8 mouse cellular contexts compared by ENCODE assay signal in the genomic region with DNA sequence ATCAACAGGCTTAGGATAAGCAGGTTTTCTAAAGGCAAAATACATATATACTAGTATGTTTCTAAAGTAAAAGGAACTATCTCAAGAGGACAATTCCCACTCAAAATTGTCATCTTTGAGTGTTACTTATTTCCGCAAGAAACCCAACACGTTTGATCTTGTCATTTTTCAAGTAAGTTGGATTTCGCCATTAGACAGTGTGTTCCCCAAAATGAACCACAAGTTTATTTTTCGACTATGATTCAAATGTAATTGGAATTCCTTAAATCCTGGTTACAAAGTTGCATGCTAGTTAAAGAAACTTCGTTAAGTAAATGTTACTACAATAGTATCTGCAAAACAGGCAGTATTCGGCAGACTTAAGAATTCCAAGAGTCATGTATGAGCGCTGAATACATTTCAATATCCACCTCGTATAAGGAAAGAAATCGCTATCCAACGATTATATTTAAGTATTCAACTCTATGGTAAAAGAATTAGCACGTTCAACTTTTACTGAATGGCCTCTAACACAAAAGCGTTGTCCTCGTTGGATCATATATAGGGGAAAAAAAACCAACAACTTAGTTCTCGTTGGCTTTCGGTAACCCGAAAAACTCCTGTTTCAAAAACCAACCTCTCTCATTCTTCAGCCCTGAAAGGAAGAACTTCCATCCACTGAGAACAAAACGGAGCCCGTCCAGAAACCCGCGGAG.
DNase-seq lines count a peak whose midpoint lies in the region; ATAC-seq and TF ChIP-seq lines count a peak whose summit lies in the region.

No protein-coding gene starts in this region.

- H3K27me3 ChIP-seq in heart, embryonic 12.5 days (replicated peaks): no peaks in the 10 kb centered on the region
- no peaks in the 10 kb centered on the region for H3K27me3 ChIP-seq in heart, embryonic 16.5 days (ENCODE audit: control insufficient read depth, insufficient read depth, low read length)
- H3K27me3 ChIP-seq in midbrain, embryonic 10.5 days (ENCODE audit: low read depth, poor library complexity, severe bottlenecking): no peaks in the 10 kb centered on the region

- DNase-seq in heart, postnatal 14 days: no peak
- no peak for DNase-seq in ES-E14 (ENCODE audit: low read depth, low spot score)
- DNase-seq in midbrain, embryonic 10.5 days (ENCODE audit: low spot score): no peak
- no peak for DNase-seq in cerebellum, adult 9-11 months
- DNase-seq in testis, postnatal 14 days (ENCODE audit: low spot score): no peak

- in situ Hi-C loops in ES-E14 (cut with MboI; ENCODE audit: low sequenced_read_pairs in 2 of 2, unreplicated experiment in 2 of 2): no loop called here

- no peak for ATAC-seq in heart, embryonic 12.5 days (ENCODE audit: insufficient number of reproducible peaks, low FRiP score)
- no peak for ATAC-seq in heart, embryonic 16.5 days (replicated peaks; ENCODE audit: extremely low read depth, insufficient read depth, low FRiP score)
- ATAC-seq in frontal cortex, adult (ENCODE audit: low TSS enrichment): no peak

- peak overlapping the region; percentile 83 for H3K4me3 ChIP-seq in heart, embryonic 12.5 days
- peak overlapping the region; percentile 81 to 89 for H3K4me3 ChIP-seq in ES-E14 (ENCODE audit: insufficient read depth in 1 of 2, low read depth in 1 of 2, low read length in 2 of 2, poor library complexity in 1 of 2, severe bottlenecking in 1 of 2)
- peak overlapping the region; percentile 92 for H3K4me3 ChIP-seq in heart, embryonic 16.5 days (ENCODE audit: low read length)
- peak overlapping the region; percentile 84 for H3K4me3 ChIP-seq in midbrain, embryonic 10.5 days

- intact Hi-C loops in heart, postnatal 14 days (cut with DNase I): loop anchor here (2.0 kb wide), 1 partner anchor 68 kb away; no protein-coding TSS in a partner anchor

- H3K4me1 ChIP-seq in heart, embryonic 12.5 days (replicated peaks): peaks cover 29% of the 10 kb centered on the region
- H3K4me1 ChIP-seq in ES-E14 (ENCODE audit: control insufficient read depth in 2 of 2, insufficient read depth in 2 of 2, low read length in 2 of 2, poor library complexity in 1 of 2): peaks cover 1 to 11% of the 10 kb centered on the region in 2 experiments; a peak in 3 of 4 replicates
- H3K4me1 ChIP-seq in heart, embryonic 16.5 days (ENCODE audit: control insufficient read depth, insufficient read depth, low read length): peaks cover 29% of the 10 kb centered on the region
- H3K4me1 ChIP-seq in midbrain, embryonic 10.5 days: peaks cover 61% of the 10 kb centered on the region

- 3% methylated on average over 20 of the region's 20 CpGs for WGBS in heart, embryonic 12.5 days
- WGBS in heart, embryonic 16.5 days: 4% methylated on average over 20 of the region's 20 CpGs
- WGBS in midbrain, embryonic 10.5 days: 8% methylated on average over 20 of the region's 20 CpGs

- no peaks in the 10 kb centered on the region for H3K9me3 ChIP-seq in heart, embryonic 12.5 days (replicated peaks)
- no peaks in the 10 kb centered on the region for H3K9me3 ChIP-seq in ES-E14 (ENCODE audit: control insufficient read depth, insufficient read depth, low read depth, low read length)
- H3K9me3 ChIP-seq in heart, embryonic 16.5 days (replicated peaks; ENCODE audit: control insufficient read depth, low read length): no peaks in the 10 kb centered on the region
- H3K9me3 ChIP-seq in midbrain, embryonic 10.5 days (replicated peaks): no peaks in the 10 kb centered on the region

- peak overlapping the region; percentile 96 for H3K27ac ChIP-seq in heart, embryonic 12.5 days (ENCODE audit: poor library complexity, severe bottlenecking)
- H3K27ac ChIP-seq in ES-E14 (ENCODE audit: insufficient read depth, low read depth, low read length, poor library complexity, severe bottlenecking): peak overlapping the region; percentile 99
- H3K27ac ChIP-seq in heart, embryonic 16.5 days (ENCODE audit: low read length): peak overlapping the region; percentile 99
- peak overlapping the region; percentile 98 for H3K27ac ChIP-seq in midbrain, embryonic 10.5 days (replicated peaks)

- H3K4me2 ChIP-seq in heart, embryonic 12.5 days: peak overlapping the region; percentile 63
- peak overlapping the region; percentile 57 for H3K4me2 ChIP-seq in heart, embryonic 16.5 days (ENCODE audit: low read depth, low read length)

- peak overlapping the region; percentile 79 for H3K9ac ChIP-seq in heart, embryonic 12.5 days
- H3K9ac ChIP-seq in ES-E14 (ENCODE audit: insufficient read depth, low read depth, low read length, poor library complexity, severe bottlenecking): peak overlapping the region; percentile 96
- H3K9ac ChIP-seq in heart, embryonic 16.5 days (ENCODE audit: low read length): peak overlapping the region; percentile 94

- H3K36me3 ChIP-seq in heart, embryonic 12.5 days: no peaks in the 10 kb centered on the region
- H3K36me3 ChIP-seq in ES-E14 (ENCODE audit: control insufficient read depth, insufficient read depth, low read length, poor library complexity, severe bottlenecking): no peaks in the 10 kb centered on the region
- H3K36me3 ChIP-seq in heart, embryonic 16.5 days (ENCODE audit: control insufficient read depth, insufficient read depth): no peaks in the 10 kb centered on the region
- no peaks in the 10 kb centered on the region for H3K36me3 ChIP-seq in midbrain, embryonic 10.5 days

TF ChIP-seq in ES-E14, 5 proteins besides CTCF, POLR2A, EP300 and RAD21:
- TF ChIP-seq CHD2 (IDR thresholded peaks at IDR 0.05; ENCODE audit: low read depth, low read length) (no peak; the same call in 1 of the 2 replicates), MAFK (IDR thresholded peaks at IDR 0.05; ENCODE audit: insufficient read depth, low read depth, low read length) (no peak), ZNF384 (IDR thresholded peaks at IDR 0.05; ENCODE audit: low read depth, low read length) (no peak), ZC3H11A (IDR thresholded peaks at IDR 0.05; ENCODE audit: borderline replicate concordance, low read depth, low read length) (no peak), HCFC1 (IDR thresholded peaks at IDR 0.05; ENCODE audit: borderline replicate concordance, insufficient read depth, low read length) (no peak)
